Mouse (Mus musculus): ENCODE measurements around the gene Gm49355.
"Not testable (repeated sequence)": the region's sequence is repeated elsewhere in the genome, so short reads cannot be mapped to it uniquely, and the experiment has no call there.

The Gm49355 gene

GRCm38 (mm10) chr14:12283641-12284040 is at the start of gene Gm49355:
TSS of gene Gm49355 (plus strand) at chr14:12283976.
- DNase-seq = no peak

- no peak for DNase-seq
These were observed 40.0 kb upstream of the Gm49355 start for GRCm38 (mm10) chr14:12243726-12244125.

GRCm38 (mm10) chr14:12276031-12276430 is 7.7 kb upstream of the Gm49355 start:
- no peak for DNase-seq

- peak; percentile 82 for DNase-seq
These were observed 551 bp downstream of the Gm49355 start, which contains the start of gene 3830406C13Rik for GRCm38 (mm10) chr14:12284141-12284912. TSS of gene 3830406C13Rik (plus strand) at chr14:12284173.

- DNase-seq = not testable (repeated sequence)
These were observed 6.0 kb downstream of the Gm49355 start for GRCm38 (mm10) chr14:12289747-12290146.

- peak; percentile 21 for DNase-seq
These were observed 12.6 kb downstream of the Gm49355 start for GRCm38 (mm10) chr14:12296391-12296790.

- no peak for DNase-seq
These were observed 15.4 kb downstream of the Gm49355 start for GRCm38 (mm10) chr14:12299171-12299570.

- DNase-seq = no peak
These were observed 15.9 kb downstream of the Gm49355 start for GRCm38 (mm10) chr14:12299654-12300053.

- no peak for DNase-seq
These were observed 16.5 kb downstream of the Gm49355 start for GRCm38 (mm10) chr14:12300275-12300674.

GRCm38 (mm10) chr14:12300677-12301076 is 16.9 kb downstream of the Gm49355 start:
- DNase-seq = no peak

- no peak for DNase-seq
These were observed 19.3 kb downstream of the Gm49355 start for GRCm38 (mm10) chr14:12303106-12303505.

GRCm38 (mm10) chr14:12333622-12334021 is 49.8 kb downstream of the Gm49355 start:
- DNase-seq = no peak

GRCm38 (mm10) chr14:12334925-12335324 is 51.1 kb downstream of the Gm49355 start:
- DNase-seq = no peak

GRCm38 (mm10) chr14:12337421-12337997 is 53.7 kb downstream of the Gm49355 start:
- DNase-seq = no peak

- DNase-seq = no peak
These were observed 54.4 kb downstream of the Gm49355 start for GRCm38 (mm10) chr14:12337998-12338809.

GRCm38 (mm10) chr14:12338811-12339565 is 55.2 kb downstream of the Gm49355 start:
- no peak for DNase-seq

GRCm38 (mm10) chr14:12340238-12341074 is 56.7 kb downstream of the Gm49355 start:
- DNase-seq = no peak

- DNase-seq = no peak
These were observed 57.5 kb downstream of the Gm49355 start for GRCm38 (mm10) chr14:12341075-12341788.

- DNase-seq = no peak
These were observed 58.1 kb downstream of the Gm49355 start for GRCm38 (mm10) chr14:12341789-12342457.

GRCm38 (mm10) chr14:12342458-12343131 is 58.8 kb downstream of the Gm49355 start:
- no peak for DNase-seq
